Mouse (Mus musculus): ENCODE measurements around the gene Slc25a22. TPM values are rescaled to one million over a fixed set of nuclear protein-coding genes. Genes with fewer than 3 reads are reported as not detected.

Gene Slc25a22
- total RNA-seq, 2 experiments from 2014 or later: 110 to 120 TPM

Other genes starting within 250 kb of the Slc25a22 start
- gene Hras, start 243.9 kb downstream of the Slc25a22 start, total RNA-seq (2021): 10 to 100 TPM; 89.1 to 93.9 TPM
- gene Lrrc56, start 243.7 kb downstream of the Slc25a22 start, total RNA-seq (2021): 1 to 10 TPM; 4.7 to 8.8 TPM
- gene Lmntd2, start 223.8 kb downstream of the Slc25a22 start, total RNA-seq (2021): under 1 TPM; 0.13 TPM
- gene Rassf7, start 222.0 kb downstream of the Slc25a22 start, total RNA-seq (2021): 1 to 10 TPM; 3.6 to 4.1 TPM
- gene Phrf1, start 209.1 kb downstream of the Slc25a22 start, total RNA-seq (2021): 10 to 100 TPM; 70.5 to 89.3 TPM
- gene Irf7, start 171.4 kb downstream of the Slc25a22 start, total RNA-seq (2021): 10 to 100 TPM; 13.5 to 14.9 TPM
- gene Cdhr5, start 161.1 kb downstream of the Slc25a22 start, total RNA-seq (2021): 10 to 100 TPM in 1 of 2 experiments, 1 to 10 TPM in 1; 3.3 to 17.3 TPM
- 1 to 10 TPM in 1 of 2 experiments, under 1 TPM in 1; 0.63 to 1.2 TPM for gene Sct, start 158.8 kb downstream of the Slc25a22 start, total RNA-seq (2021)
- gene Drd4, start 145.9 kb downstream of the Slc25a22 start, total RNA-seq (2021): under 1 TPM in 1 of 2 experiments, not detected in 1; 0.56 TPM
- 10 to 100 TPM; 25.8 to 37.5 TPM for gene Deaf1, start 110.2 kb downstream of the Slc25a22 start, total RNA-seq (2021)
- gene Tmem80, start 110.2 kb downstream of the Slc25a22 start, total RNA-seq (2021): 10 to 100 TPM; 23.9 to 27.1 TPM
- gene Eps8l2, start 99.0 kb downstream of the Slc25a22 start, total RNA-seq (2021): 1 to 10 TPM; 1.8 to 3.2 TPM
- gene Taldo1, start 45.7 kb downstream of the Slc25a22 start, total RNA-seq (2021): 100 to 1,000 TPM; 707 to 724 TPM
- 10 to 100 TPM; 24.9 to 46.7 TPM for gene Gatd1, start 23.8 kb downstream of the Slc25a22 start, total RNA-seq (2021)
- gene Cend1, start 8.4 kb downstream of the Slc25a22 start, total RNA-seq (2021): 1 to 10 TPM in 1 of 2 experiments, under 1 TPM in 1; 0.70 to 1.3 TPM
- gene Pidd1, start 6.1 kb upstream of the Slc25a22 start, total RNA-seq (2021): 1 to 10 TPM; 1.5 to 2.3 TPM
- gene Rplp2, start 9.5 kb upstream of the Slc25a22 start, total RNA-seq (2021): 1,000 to 10,000 TPM; 1,094 to 1,114 TPM
- 100 to 1,000 TPM; 875 to 879 TPM for gene Pnpla2, start 17.3 kb upstream of the Slc25a22 start, total RNA-seq (2021)
- 10 to 100 TPM in 1 of 2 experiments, 1 to 10 TPM in 1; 9.5 to 13.1 TPM for gene Cracr2b, start 23.2 kb upstream of the Slc25a22 start, total RNA-seq (2021)
- gene Cd151, start 29.5 kb upstream of the Slc25a22 start, total RNA-seq (2021): 100 to 1,000 TPM; 331 to 418 TPM
- 100 to 1,000 TPM in 1 of 2 experiments, 10 to 100 TPM in 1; 99.8 to 134 TPM for gene Polr2l, start 37.2 kb upstream of the Slc25a22 start, total RNA-seq (2021)
- gene Tspan4, start 37.3 kb upstream of the Slc25a22 start, total RNA-seq (2021): 10 to 100 TPM; 89.1 to 94.4 TPM
- 10 to 100 TPM; 57.4 to 58.5 TPM for gene Chid1, start 102.0 kb upstream of the Slc25a22 start, total RNA-seq (2021)
- 10 to 100 TPM; 57.5 to 75.9 TPM for gene Ap2a2, start 124.3 kb upstream of the Slc25a22 start, total RNA-seq (2021)
- gene Muc6, start 217.4 kb upstream of the Slc25a22 start, total RNA-seq (2021): not detected